Mouse (Mus musculus) forebrain, embryonic 16.5 days (tissue): ENCODE measurements around the gene Fbrs. TPM values are rescaled to one million over a fixed set of nuclear protein-coding genes. Genes with fewer than 3 reads are reported as not detected.
"Not testable (repeated sequence)": the region's sequence is repeated elsewhere in the genome, so short reads cannot be mapped to it uniquely, and the experiment has no call there.

Source experiments
- ATAC-seq: fragments of 200-750 bp; cut with Nextera tagmentation; 2 replicates; pipeline ENCODE4 v1.8.0; 2017; ENCODE audit warnings: mild to moderate bottlenecking, moderate library complexity
- H3K27ac ChIP-seq: fragments of 300-500 bp; sonication (generic); 2 replicates; pipeline ENCODE4 v1.5.1; 2014; ENCODE audit warnings: low read length, control low read depth
- H3K27me3 ChIP-seq: fragments of 300-500 bp; sonication (generic); replicated peaks from 2 replicates; pipeline ENCODE4 v1.6.1; 2014; ENCODE audit warnings: low read length; ENCODE audit not compliant: control insufficient read depth, insufficient read depth
- H3K36me3 ChIP-seq: fragments of 300-500 bp; sonication (generic); 2 replicates; pipeline ENCODE4 v1.6.1; 2014; ENCODE audit not compliant: control insufficient read depth, insufficient read depth
- H3K4me1 ChIP-seq: fragments of 300-500 bp; sonication (generic); replicated peaks from 2 replicates; pipeline ENCODE4 v1.6.1; 2014; ENCODE audit warnings: low read length; ENCODE audit not compliant: control insufficient read depth, insufficient read depth
- H3K4me2 ChIP-seq: fragments of 300-500 bp; sonication (generic); 2 replicates; pipeline ENCODE4 v1.6.1; 2014; ENCODE audit warnings: mild to moderate bottlenecking, low read length, control low read depth
- H3K4me3 ChIP-seq: fragments of 300-500 bp; sonication (generic); replicated peaks from 2 replicates; pipeline ENCODE4 v1.5.1; 2014; ENCODE audit warnings: mild to moderate bottlenecking, low read length, control low read depth
- H3K9ac ChIP-seq: fragments of 300-500 bp; sonication (generic); replicated peaks from 2 replicates; pipeline ENCODE4 v1.6.1; 2014; ENCODE audit warnings: low read depth, low read length, control low read depth
- H3K9me3 ChIP-seq: fragments of 300-500 bp; sonication (generic); 2 replicates; pipeline ENCODE4 v1.6.1; 2016; ENCODE audit warnings: low read length; ENCODE audit not compliant: control insufficient read depth
- WGBS: fragments of 180-500 bp; shearing (Covaris S2); extraction: QIAGEN DNeasy Blood & Tissue Kit; methylation state at CpG from one replicate; pipeline ENCODE4 v1.1.7; 2014; 5-methylcytosine and 5-hydroxymethylcytosine counted together
- polyA plus RNA-seq: library from polyadenylated mRNA; unstranded; fragments of >200 nt; fragmentation: Nextera tagmentation; extraction: Ambion mirVana; gene quantifications from 2 replicates; pipeline ENCODE4 v1.2.1, GENCODE M21; 2015

Fbrs gene
- polyA plus RNA-seq, 1 experiment from 2014 or later = 11.8 TPM

GRCm38 (mm10) chr7:127459311-127459710, 19.7 kb upstream of the Fbrs start, which contains the start of gene Prr14:
Prr14 (plus strand) TSS chr7:127459611.
- ATAC-seq, H3K27ac ChIP-seq, H3K4me2 ChIP-seq, H3K4me1 ChIP-seq, H3K4me3 ChIP-seq, H3K36me3 ChIP-seq, H3K9ac ChIP-seq, H3K9me3 ChIP-seq, H3K27me3 ChIP-seq: not testable (repeated sequence)
- WGBS = 95% methylated on average over 8 of the region's 8 CpGs

DNA sequence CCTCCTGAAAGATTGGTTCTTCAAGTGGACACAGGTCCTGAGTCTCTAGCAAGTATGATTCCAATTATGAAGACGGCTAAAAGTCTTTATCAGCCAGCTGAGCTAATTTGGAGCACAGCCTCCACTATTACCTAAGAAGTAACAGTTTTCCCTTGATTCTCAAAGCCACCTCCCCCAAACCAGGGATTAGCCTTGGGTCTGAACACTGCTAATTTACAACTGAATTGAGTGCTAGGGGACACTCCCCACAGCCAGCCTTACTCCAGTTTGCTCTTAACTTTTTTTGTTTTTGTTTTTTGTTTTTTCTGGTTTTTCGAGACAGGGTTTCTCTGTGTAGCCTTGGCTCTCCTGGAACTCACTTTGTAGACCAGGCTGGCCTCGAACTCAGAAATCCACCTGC, 13.8 kb upstream of the Fbrs start:
- Histone ChIP-seq H3K4me3 (no peak overlapping the region), H3K27me3 (no peaks in the 10 kb centered on the region), H3K4me1 (peaks cover 10% of the 10 kb centered on the region), H3K9me3 (0 out of 2 replicates have a peak, but pooled peaks cover 4% of the 10 kb centered on the region), H3K36me3 (peaks cover 2% of the 10 kb centered on the region; the same call in 1 of the 2 replicates), H3K9ac (no peak overlapping the region), H3K4me2 (no peak overlapping the region), H3K27ac (no peak overlapping the region)
- no peak for ATAC-seq
- WGBS = 89% methylated on average over 3 of the region's 3 CpGs

- H3K9me3 ChIP-seq, H3K27ac ChIP-seq, H3K9ac ChIP-seq, H3K27me3 ChIP-seq, H3K36me3 ChIP-seq, H3K4me3 ChIP-seq, H3K4me2 ChIP-seq, ATAC-seq: not testable (repeated sequence)
- WGBS = 96% methylated on average over 2 of the region's 2 CpGs
- peaks cover 10% of the 10 kb centered on the region for H3K4me1 ChIP-seq
Measured at GRCm38 (mm10) chr7:127465670-127466069, 13.3 kb upstream of the Fbrs start.

GRCm38 (mm10) chr7:127466606-127467005, 12.4 kb upstream of the Fbrs start:
- Histone ChIP-seq H3K36me3 (peaks cover 2% of the 10 kb centered on the region; the same call in 1 of the 2 replicates), H3K4me3 (no peak overlapping the region), H3K27ac (no peak overlapping the region), H3K9ac (no peak overlapping the region), H3K4me2 (no peak overlapping the region), H3K27me3 (no peaks in the 10 kb centered on the region), H3K9me3 (0 out of 2 replicates have a peak, but pooled peaks cover 4% of the 10 kb centered on the region), H3K4me1 (peaks cover 10% of the 10 kb centered on the region)
- ATAC-seq = no peak
- WGBS = 92% methylated on average over 4 of the region's 4 CpGs

DNA sequence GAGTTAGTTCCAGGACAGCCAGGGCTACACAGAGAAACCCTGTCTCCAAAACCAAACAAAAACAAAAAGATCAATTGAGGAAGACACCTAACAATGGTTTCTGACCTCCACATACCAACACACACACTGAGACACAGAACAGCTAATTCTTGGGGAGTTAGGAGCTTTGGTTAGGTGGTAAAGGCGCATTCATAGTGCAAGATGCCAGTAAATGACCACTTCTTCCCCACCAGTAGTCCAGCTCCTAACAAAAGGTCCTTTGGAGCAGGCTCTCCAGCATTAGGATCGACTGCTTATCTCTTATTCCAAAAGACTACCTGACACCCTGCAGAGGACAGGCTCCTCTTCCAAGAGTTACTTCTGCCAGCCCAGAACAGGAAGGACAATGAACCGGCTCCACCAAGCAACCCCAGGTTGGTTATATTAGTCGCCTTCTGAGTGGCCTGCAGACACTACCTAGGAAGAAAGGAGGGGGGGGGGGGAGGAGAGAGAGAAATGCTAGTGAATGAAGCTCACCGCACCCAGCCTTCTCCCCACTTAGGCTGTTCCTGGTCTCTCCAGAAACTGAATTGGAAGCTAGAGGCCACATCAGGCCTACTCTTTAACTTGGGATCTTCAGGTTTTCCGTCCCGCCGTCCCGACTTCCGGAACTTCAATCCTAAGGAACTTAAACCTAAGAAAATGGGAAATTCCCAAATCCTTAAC, 8.8 kb upstream of the Fbrs start:
- WGBS = 6% methylated on average over 10 of the region's 10 CpGs
- H3K36me3 ChIP-seq = peaks cover 9% of the 10 kb centered on the region
- peaks cover 19% of the 10 kb centered on the region for H3K4me1 ChIP-seq
- H3K27me3 ChIP-seq = no peaks in the 10 kb centered on the region
- peak overlapping the region; percentile 78 for H3K4me3 ChIP-seq
- H3K4me2 ChIP-seq = peak overlapping the region; percentile 89
- peak overlapping the region; percentile 97 for H3K9ac ChIP-seq
- H3K9me3 ChIP-seq = 0 out of 2 replicates have a peak, but pooled peaks cover 4% of the 10 kb centered on the region
- peak; percentile 11; the same call in 1 of the 2 replicates for ATAC-seq
- peak overlapping the region; percentile 98 for H3K27ac ChIP-seq

DNA sequence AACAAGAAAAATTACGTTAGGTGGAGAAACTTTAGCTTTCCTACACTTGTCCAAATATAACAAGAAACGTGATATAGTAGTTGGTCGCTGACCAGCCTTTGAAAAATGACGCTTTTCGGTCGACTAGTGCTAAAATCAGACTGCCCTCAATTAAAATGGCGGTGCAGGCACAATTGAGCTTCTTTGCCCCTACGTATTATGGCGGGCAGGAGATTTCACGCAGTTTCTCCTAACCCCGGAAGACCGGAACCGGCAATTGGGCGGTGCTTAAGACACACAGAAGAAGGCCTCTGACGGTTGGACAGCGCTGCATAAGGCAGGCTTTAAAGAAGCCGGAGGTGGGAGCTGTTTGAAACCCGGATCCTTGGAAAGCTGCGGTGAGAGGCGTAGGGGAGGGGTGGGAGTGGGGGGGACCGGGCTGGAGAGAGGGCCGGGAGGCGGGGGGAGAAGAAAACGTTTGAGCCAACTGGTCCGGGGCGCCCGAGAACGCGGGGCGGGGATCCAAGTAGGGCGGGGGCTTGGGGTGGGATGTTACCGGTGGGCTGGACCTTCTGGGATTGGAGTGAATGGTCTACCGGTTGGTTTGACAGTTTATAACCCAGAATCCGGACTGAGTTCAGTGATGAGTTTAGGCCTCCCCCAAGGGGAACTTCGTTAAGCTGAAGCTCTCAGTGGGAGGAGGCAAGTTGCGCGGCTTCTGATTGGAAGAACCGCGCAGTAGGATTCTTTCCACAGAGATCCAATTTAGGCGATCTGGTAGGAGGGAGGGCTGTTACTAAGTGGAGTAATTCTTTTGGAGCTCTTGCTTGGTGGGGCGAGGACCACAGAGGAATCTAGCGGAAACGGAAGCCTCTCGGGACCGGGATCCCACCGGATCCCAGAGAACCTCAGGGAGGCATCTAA, 8.0 kb upstream of the Fbrs start:
- Histone ChIP-seq H3K36me3 (peaks cover 16% of the 10 kb centered on the region), H3K27ac (peak overlapping the region; percentile 98), H3K27me3 (no peaks in the 10 kb centered on the region), H3K9ac (peak overlapping the region; percentile 97), H3K9me3 (0 out of 2 replicates have a peak, but pooled peaks cover 4% of the 10 kb centered on the region), H3K4me3 (peak overlapping the region; percentile 78), H3K4me1 (peaks cover 19% of the 10 kb centered on the region), H3K4me2 (peak overlapping the region; percentile 89)
- peak; percentile 96 for ATAC-seq
- under 1% methylated on average over 44 of the region's 46 CpGs for WGBS

DNA sequence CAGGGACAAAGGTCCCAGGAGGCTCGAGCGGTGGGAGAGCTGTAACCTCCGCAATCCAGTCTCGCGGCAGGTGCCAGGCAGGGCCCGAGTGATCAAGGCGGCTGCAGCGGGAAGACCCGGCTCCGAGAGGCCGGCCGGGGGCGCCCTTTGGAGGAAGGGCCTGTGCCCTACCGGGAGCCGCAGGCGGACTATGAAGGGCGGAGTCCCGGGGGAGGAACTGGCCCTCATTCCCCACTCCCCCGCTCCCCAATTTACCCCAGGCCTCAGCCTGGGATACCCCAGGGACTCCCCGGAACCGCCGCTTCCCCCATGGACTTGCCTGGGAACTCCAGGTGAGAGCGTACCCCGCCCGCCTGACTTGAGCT, 7.4 kb upstream of the Fbrs start:
- no peak; the same call in 1 of the 2 replicates for ATAC-seq
- peak overlapping the region; percentile 98 for H3K27ac ChIP-seq
- 0% methylated on average over 20 of the region's 25 CpGs for WGBS
- H3K36me3 ChIP-seq = peaks cover 21% of the 10 kb centered on the region
- H3K9ac ChIP-seq = peak overlapping the region; percentile 97
- H3K9me3 ChIP-seq = 0 out of 2 replicates have a peak, but pooled peaks cover 4% of the 10 kb centered on the region
- peaks cover 19% of the 10 kb centered on the region for H3K4me1 ChIP-seq
- H3K27me3 ChIP-seq = no peaks in the 10 kb centered on the region
- H3K4me3 ChIP-seq = peak overlapping the region; percentile 78
- peak overlapping the region; percentile 89 for H3K4me2 ChIP-seq

DNA sequence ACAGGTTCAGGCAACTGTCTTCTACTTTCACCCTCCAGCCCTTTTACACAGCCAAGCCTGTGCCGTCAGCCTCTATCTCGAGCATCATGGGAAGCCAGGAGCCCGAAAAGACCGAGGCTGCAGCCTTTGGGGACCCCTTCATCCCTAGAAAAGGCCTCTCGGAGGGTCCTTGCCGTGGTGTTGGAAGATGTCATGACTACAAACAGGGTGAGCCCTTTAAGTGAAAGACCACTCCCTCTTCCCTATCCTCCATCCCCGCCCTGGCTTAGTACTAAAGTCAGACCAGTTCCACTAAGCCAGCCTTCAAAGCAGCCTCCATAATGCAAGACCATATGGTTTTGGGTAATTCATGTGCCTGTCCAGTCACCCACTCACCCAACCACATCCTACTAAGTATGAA, 6.9 kb upstream of the Fbrs start:
- Histone ChIP-seq H3K4me2 (peak overlapping the region; percentile 89), H3K4me1 (peaks cover 23% of the 10 kb centered on the region), H3K36me3 (peaks cover 21% of the 10 kb centered on the region), H3K27ac (peak overlapping the region; percentile 98), H3K4me3 (peak overlapping the region; percentile 78), H3K27me3 (no peaks in the 10 kb centered on the region), H3K9ac (peak overlapping the region; percentile 97), H3K9me3 (0 out of 2 replicates have a peak, but pooled peaks cover 4% of the 10 kb centered on the region)
- 0% methylated on average over 7 of the region's 7 CpGs for WGBS
- no peak for ATAC-seq

- H3K36me3 ChIP-seq = peaks cover 19% of the 10 kb centered on the region
- no peak overlapping the region for H3K4me2 ChIP-seq
- WGBS = 76% methylated on average over 5 of the region's 5 CpGs
- no peak overlapping the region for H3K27ac ChIP-seq
- H3K27me3 ChIP-seq = no peaks in the 10 kb centered on the region
- H3K9ac ChIP-seq = no peak overlapping the region
- peaks cover 27% of the 10 kb centered on the region for H3K4me1 ChIP-seq
- H3K9me3 ChIP-seq = no peaks in the 10 kb centered on the region
- ATAC-seq = no peak
- no peak overlapping the region for H3K4me3 ChIP-seq
Measured at GRCm38 (mm10) chr7:127473705-127474104, 5.3 kb upstream of the Fbrs start.
